In the genomic region with DNA sequence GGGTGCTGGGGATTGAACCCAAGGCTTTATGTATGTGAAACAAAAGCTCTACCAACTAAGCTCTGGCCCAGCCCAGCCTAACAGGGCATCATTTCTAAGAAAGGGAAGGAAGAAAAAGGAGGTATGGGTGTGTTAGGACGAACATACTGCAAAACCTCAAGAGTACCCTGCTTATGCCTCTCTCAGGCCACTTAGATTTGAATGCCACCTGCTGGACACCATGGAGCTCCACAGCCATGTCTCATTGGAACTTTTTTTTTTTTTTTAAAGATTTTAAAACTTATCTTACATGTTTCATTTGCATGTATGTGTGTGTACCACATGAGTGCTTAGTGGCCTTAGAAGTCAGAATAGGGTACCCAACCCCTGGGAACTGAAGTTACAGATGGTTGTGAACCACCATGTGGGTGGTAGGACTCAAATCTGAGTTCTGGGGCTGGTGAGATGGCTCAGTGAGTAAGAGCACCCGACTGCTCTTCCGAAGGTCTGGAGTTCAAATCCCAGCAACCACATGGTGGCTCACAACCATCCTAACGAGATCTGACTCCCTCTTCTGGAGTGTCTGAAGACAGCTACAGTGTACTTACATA, we compare ENCODE assay signal across 10 mouse cellular contexts. TPM values are rescaled to one million over a fixed set of nuclear protein-coding genes. Genes with fewer than 3 reads are reported as not detected.
A peak's percentile ranks its signal among the peaks of the same experiment; 100 is the strongest.
DNase-seq lines count a peak whose midpoint lies in the region; ATAC-seq and TF ChIP-seq lines count a peak whose summit lies in the region.
"Had no signal": no experiment of that assay in that cellular context is flagged by ENCODE, and none has a peak within 500 bp of the region (broad histone marks: within the 10 kb centered on the region; RNA-seq: fewer than 3 reads in every experiment).

No protein-coding gene starts in this region.

- no peak overlapping the region for H3K4me2 ChIP-seq in embryonic facial prominence, embryonic 11.5 days (ENCODE audit: low read depth, low read length)
- no peak overlapping the region for H3K4me2 ChIP-seq in liver, embryonic 11.5 days

- no peaks in the 10 kb centered on the region for H3K9me3 ChIP-seq in embryonic facial prominence, embryonic 11.5 days (replicated peaks; ENCODE audit: control insufficient read depth, low read length)
- H3K9me3 ChIP-seq in embryonic facial prominence, embryonic 10.5 days: no peaks in the 10 kb centered on the region
- H3K9me3 ChIP-seq in liver, embryonic 11.5 days (ENCODE audit: control insufficient read depth, low read length): no peaks in the 10 kb centered on the region

- H3K4me3 ChIP-seq in embryonic facial prominence, embryonic 11.5 days (ENCODE audit: low read depth, low read length): no peak overlapping the region
- H3K4me3 ChIP-seq in embryonic facial prominence, embryonic 10.5 days: no peak overlapping the region
- no peak overlapping the region for H3K4me3 ChIP-seq in liver, adult 2 months (ENCODE audit: insufficient read depth, low read depth, low read length)
- H3K4me3 ChIP-seq in liver, embryonic 11.5 days (ENCODE audit: low read depth, low read length): no peak overlapping the region

- H3K27ac ChIP-seq in embryonic facial prominence, embryonic 11.5 days (replicated peaks; ENCODE audit: low read depth, low read length): no peak overlapping the region
- H3K27ac ChIP-seq in embryonic facial prominence, embryonic 10.5 days (replicated peaks): no peak overlapping the region
- no peak overlapping the region for H3K27ac ChIP-seq in liver, adult 2 months (replicated peaks; ENCODE audit: insufficient read depth, low read depth, low read length)
- H3K27ac ChIP-seq in liver, embryonic 11.5 days (ENCODE audit: low read depth, low read length): no peak overlapping the region

- H3K27me3 ChIP-seq in embryonic facial prominence, embryonic 11.5 days (ENCODE audit: control insufficient read depth, insufficient read depth, low read length): no peaks in the 10 kb centered on the region
- H3K27me3 ChIP-seq in embryonic facial prominence, embryonic 10.5 days (replicated peaks; ENCODE audit: low read depth, poor library complexity, severe bottlenecking): no peaks in the 10 kb centered on the region
- no peaks in the 10 kb centered on the region for H3K27me3 ChIP-seq in liver, adult 2 months (ENCODE audit: control insufficient read depth, insufficient read depth, low read length)
- no peaks in the 10 kb centered on the region for H3K27me3 ChIP-seq in liver, embryonic 11.5 days (replicated peaks; ENCODE audit: control insufficient read depth, insufficient read depth, low read length)

- H3K79me2 ChIP-seq in liver, adult 2 months (ENCODE audit: control insufficient read depth, insufficient read depth, low read length): no peaks in the 10 kb centered on the region

- H3K9ac ChIP-seq in embryonic facial prominence, embryonic 11.5 days (replicated peaks; ENCODE audit: low read length): no peak overlapping the region
- H3K9ac ChIP-seq in liver, adult 2 months (ENCODE audit: low read depth, low read length): no peak overlapping the region
- no peak overlapping the region for H3K9ac ChIP-seq in liver, embryonic 11.5 days (ENCODE audit: low read depth, low read length)

- TF ChIP-seq POLR2A in liver, adult 2 months (IDR thresholded peaks at IDR 0.05; ENCODE audit: extremely low read depth, insufficient read depth, low read length): no peak

- TF ChIP-seq CTCF in liver, adult 2 months (IDR thresholded peaks at IDR 0.05; ENCODE audit: low read depth, low read length): peak; percentile 51; the same call in 1 of the 2 replicates

- no peaks in the 10 kb centered on the region for H3K36me3 ChIP-seq in embryonic facial prominence, embryonic 11.5 days (replicated peaks; ENCODE audit: control insufficient read depth, insufficient read depth, low read depth, low read length)
- H3K36me3 ChIP-seq in embryonic facial prominence, embryonic 10.5 days (replicated peaks): no peaks in the 10 kb centered on the region
- no peaks in the 10 kb centered on the region for H3K36me3 ChIP-seq in liver, adult 2 months (ENCODE audit: control insufficient read depth, insufficient read depth, low read length)
- no peaks in the 10 kb centered on the region for H3K36me3 ChIP-seq in liver, embryonic 11.5 days (ENCODE audit: control insufficient read depth, insufficient read depth, low read length)

- no peaks in the 10 kb centered on the region for H3K4me1 ChIP-seq in embryonic facial prominence, embryonic 11.5 days (ENCODE audit: control insufficient read depth, insufficient read depth, low read length)
- no peaks in the 10 kb centered on the region; the same call in 1 of the 2 replicates for H3K4me1 ChIP-seq in embryonic facial prominence, embryonic 10.5 days
- H3K4me1 ChIP-seq in liver, adult 2 months (ENCODE audit: control insufficient read depth, insufficient read depth, low read length): no peaks in the 10 kb centered on the region
- H3K4me1 ChIP-seq in liver, embryonic 11.5 days (replicated peaks; ENCODE audit: control insufficient read depth, insufficient read depth, low read length): no peaks in the 10 kb centered on the region

- ATAC-seq in embryonic facial prominence, embryonic 11.5 days (replicated peaks; ENCODE audit: insufficient number of reproducible peaks, low FRiP score, low TSS enrichment, low read depth): no peak
- no peak; the same call in 1 of the 2 replicates for ATAC-seq in liver, embryonic 11.5 days (replicated peaks; ENCODE audit: low FRiP score)
- peak; percentile 97 for ATAC-seq in common myeloid progenitor, adult 5-6 weeks (replicated peaks; ENCODE audit: low read depth, poor library complexity, severe bottlenecking)

- 38% methylated on average over 4 of the region's 4 CpGs for WGBS in embryonic facial prominence, embryonic 11.5 days
- 51% methylated on average over 4 of the region's 4 CpGs for WGBS in embryonic facial prominence, embryonic 10.5 days
- WGBS in liver, adult 2 months: 40% methylated on average over 4 of the region's 4 CpGs
- WGBS in liver, embryonic 11.5 days: 43% methylated on average over 4 of the region's 4 CpGs

- peak; percentile 59 for DNase-seq in embryonic facial prominence, embryonic 11.5 days (ENCODE audit: low spot score)
- no peak for DNase-seq in embryonic facial prominence, embryonic 10.5 days (ENCODE audit: low spot score)
- DNase-seq in liver, adult 2 months (ENCODE audit: extremely low read depth, low read depth, low spot score): peak; percentile 54
- no peak for DNase-seq in liver, embryonic 11.5 days (ENCODE audit: low spot score)
- DNase-seq in naive thymus-derived CD4-positive, alpha-beta T cell, adult 2 months (ENCODE audit: low read depth): peak; percentile 22
- no peak for DNase-seq in layer of hippocampus, postnatal 10 days (ENCODE audit: low spot score in 2 of 2)
- DNase-seq in urinary bladder, postnatal 14 days (ENCODE audit: low spot score): no peak
- DNase-seq: cerebellum, postnatal 36 days had no signal

RNA-seq across cellular contexts. Expression of gene Itga5, which starts 22.1 kb away (rescaled TPM):
- polyA plus RNA-seq in embryonic facial prominence, embryonic 11.5 days (2014; fragmentation: Nextera tagmentation; extraction: Ambion mirVana): 24.6 and 29.6 TPM in 2 replicates
- 29.5 and 29.7 TPM in 2 replicates for polyA plus RNA-seq in embryonic facial prominence, embryonic 10.5 days (2016; fragmentation: Nextera tagmentation; extraction: Ambion mirVana)
- 3.0 and 5.4 TPM in 2 replicates for total RNA-seq in liver, adult 2 months (2014; rRNA removed)
- polyA plus RNA-seq in liver, adult 2 months (2012; rRNA removed): 18.0 and 28.1 TPM in 2 replicates
- polyA plus RNA-seq in liver, embryonic 11.5 days (2014; fragmentation: Nextera tagmentation; extraction: Ambion mirVana): 35.4 and 35.7 TPM in 2 replicates
- total RNA-seq in common myeloid progenitor, adult 5-6 weeks (2017): 13.4 and 17.7 TPM in 2 replicates
- total RNA-seq in layer of hippocampus, postnatal 10 days (2021): 1 to 10 TPM; 6.7 to 7.5 TPM

RNA-seq across cellular contexts. Expression of gene Gtsf1, which starts 41.6 kb away (rescaled TPM):
- 0.32 TPM in 1 of 2 replicates, not detected in the other for polyA plus RNA-seq in embryonic facial prominence, embryonic 11.5 days (2014; fragmentation: Nextera tagmentation; extraction: Ambion mirVana)
- polyA plus RNA-seq in embryonic facial prominence, embryonic 10.5 days (2016; fragmentation: Nextera tagmentation; extraction: Ambion mirVana): not detected in 2 replicates
- not detected in 2 replicates for total RNA-seq in liver, adult 2 months (2014; rRNA removed)
- not detected in 2 replicates for polyA plus RNA-seq in liver, adult 2 months (2012; rRNA removed)
- polyA plus RNA-seq in liver, embryonic 11.5 days (2014; fragmentation: Nextera tagmentation; extraction: Ambion mirVana): 0.31 TPM in 1 of 2 replicates, not detected in the other
- not detected in 2 replicates for total RNA-seq in common myeloid progenitor, adult 5-6 weeks (2017)
- total RNA-seq in layer of hippocampus, postnatal 10 days (2021): not detected
- polyA plus RNA-seq: limb, embryonic 11.5 days had no signal

RNA-seq across cellular contexts. Expression of gene Zfp385a, which starts 48.8 kb away (rescaled TPM):
- 12.2 and 16.6 TPM in 2 replicates for polyA plus RNA-seq in embryonic facial prominence, embryonic 11.5 days (2014; fragmentation: Nextera tagmentation; extraction: Ambion mirVana)
- 22.1 and 22.7 TPM in 2 replicates for polyA plus RNA-seq in embryonic facial prominence, embryonic 10.5 days (2016; fragmentation: Nextera tagmentation; extraction: Ambion mirVana)
- 0.92 and 2.1 TPM in 2 replicates for total RNA-seq in liver, adult 2 months (2014; rRNA removed)
- 14.9 and 17.1 TPM in 2 replicates for polyA plus RNA-seq in liver, adult 2 months (2012; rRNA removed)
- 23.2 and 24.8 TPM in 2 replicates for polyA plus RNA-seq in liver, embryonic 11.5 days (2014; fragmentation: Nextera tagmentation; extraction: Ambion mirVana)
- 3.9 and 6.0 TPM in 2 replicates for total RNA-seq in common myeloid progenitor, adult 5-6 weeks (2017)
- 10 to 100 TPM; 36.5 to 45.0 TPM for total RNA-seq in layer of hippocampus, postnatal 10 days (2021)

RNA-seq across cellular contexts. Expression of gene Gtsf2, which starts 59.6 kb away (rescaled TPM):
- polyA plus RNA-seq in embryonic facial prominence, embryonic 11.5 days (2014; fragmentation: Nextera tagmentation; extraction: Ambion mirVana): not detected in 2 replicates
- not detected in 2 replicates for polyA plus RNA-seq in embryonic facial prominence, embryonic 10.5 days (2016; fragmentation: Nextera tagmentation; extraction: Ambion mirVana)
- total RNA-seq in liver, adult 2 months (2014; rRNA removed): not detected in 2 replicates
- not detected in 2 replicates for polyA plus RNA-seq in liver, adult 2 months (2012; rRNA removed)
- not detected in 2 replicates for polyA plus RNA-seq in liver, embryonic 11.5 days (2014; fragmentation: Nextera tagmentation; extraction: Ambion mirVana)
- not detected in 2 replicates for total RNA-seq in common myeloid progenitor, adult 5-6 weeks (2017)
- total RNA-seq in layer of hippocampus, postnatal 10 days (2021): not detected
- polyA plus RNA-seq: limb, embryonic 11.5 days had no signal

Comparison
In these comparisons a context has a peak if more than half of its experiments do, and no peak if none do; other contexts are left out.
1. DNase-seq: peak in embryonic facial prominence, embryonic 11.5 days (single experiment), liver, adult 2 months (single experiment) and naive thymus-derived CD4-positive, alpha-beta T cell, adult 2 months (single experiment); none in embryonic facial prominence, embryonic 10.5 days (single experiment), liver, embryonic 11.5 days (single experiment), layer of hippocampus, postnatal 10 days (0 of 2) and urinary bladder, postnatal 14 days (single experiment).